Mouse (Mus musculus) erythroid progenitor cell, adult 5-6 weeks (primary cell): Measurements from ENCODE around the gene Fkbp1a. TPM values are rescaled to one million over a fixed set of nuclear protein-coding genes. Genes with fewer than 3 reads are reported as not detected.

Source experiments
- ATAC-seq: replicated peaks from 2 replicates; pipeline ENCODE4 v1.8.0; 2016; ENCODE audit warnings: moderate number of reproducible peaks, mild to moderate bottlenecking, moderate TSS enrichment, inconsistent platforms; ENCODE audit not compliant: poor library complexity, low FRiP score, severe bottlenecking
- total RNA-seq, 2 experiments: library from RNA; stranded (forward) in 1 of 2; stranded (reverse) in 1 of 2; fragments of 150-400 nt in 1 of 2; fragments of 186-747, 209-891 nt in 1 of 2; gene quantifications; 2 replicates each; pipeline versions ENCODE4 v1.2.3 to v1.2.4; 2015 to 2017; ENCODE audit warnings: low replicate concordance in 2 of 2

Fkbp1a gene
- total RNA-seq, 2 experiments from 2014 or later, result 1.7 to 6.3 TPM

GRCm38 (mm10) chr2:151543063-151543895, 996 bp downstream of the Fkbp1a start:
- no peak for ATAC-seq

DNA sequence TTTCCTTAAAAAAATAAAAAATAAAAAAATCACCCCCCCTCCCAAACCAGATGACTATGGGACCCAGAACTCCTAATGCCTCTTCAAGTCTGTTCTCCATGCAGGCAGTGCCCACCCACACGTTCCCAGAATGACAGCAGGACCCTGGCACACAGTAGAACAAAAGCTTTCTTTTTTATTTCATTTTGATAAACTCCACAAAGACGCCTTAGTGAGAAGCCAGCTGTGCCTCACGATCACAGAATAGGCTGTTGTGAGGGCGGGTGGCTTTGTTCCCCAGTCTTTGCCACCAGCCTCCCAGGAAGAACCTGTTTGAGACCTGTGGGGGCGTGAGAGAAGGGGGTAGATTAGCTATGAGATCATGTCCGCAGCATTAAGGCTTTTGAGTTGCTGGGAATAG, 2.4 kb downstream of the Fkbp1a start:
- no peak for ATAC-seq

- ATAC-seq, result no peak
Observed at GRCm38 (mm10) chr2:151546571-151546970, 4.3 kb downstream of the Fkbp1a start.

DNA sequence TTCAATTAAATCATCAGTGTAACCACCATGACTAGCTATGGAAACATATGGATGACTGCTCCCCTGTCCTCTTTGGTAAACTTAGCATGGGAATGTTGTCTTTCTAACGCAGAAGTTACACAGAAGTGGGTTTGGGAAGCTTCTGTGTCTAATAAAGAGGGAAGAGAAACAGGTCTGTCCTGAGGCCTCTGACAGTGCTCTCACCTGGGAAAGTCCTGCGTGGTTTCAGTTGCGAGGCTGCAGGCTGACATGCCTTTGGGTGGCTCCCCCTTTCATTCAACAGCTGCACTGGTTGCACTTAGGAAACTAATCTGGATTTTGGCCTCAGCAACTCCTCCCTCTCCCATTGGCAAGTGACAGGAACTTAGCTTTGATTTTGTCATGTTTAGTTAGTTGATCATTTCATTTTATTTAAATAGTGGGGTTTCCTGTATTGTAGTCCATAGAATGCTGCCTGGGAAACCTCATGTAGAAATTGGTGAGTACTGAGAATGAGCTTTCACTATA, 7.4 kb downstream of the Fkbp1a start:
- ATAC-seq, result no peak

DNA sequence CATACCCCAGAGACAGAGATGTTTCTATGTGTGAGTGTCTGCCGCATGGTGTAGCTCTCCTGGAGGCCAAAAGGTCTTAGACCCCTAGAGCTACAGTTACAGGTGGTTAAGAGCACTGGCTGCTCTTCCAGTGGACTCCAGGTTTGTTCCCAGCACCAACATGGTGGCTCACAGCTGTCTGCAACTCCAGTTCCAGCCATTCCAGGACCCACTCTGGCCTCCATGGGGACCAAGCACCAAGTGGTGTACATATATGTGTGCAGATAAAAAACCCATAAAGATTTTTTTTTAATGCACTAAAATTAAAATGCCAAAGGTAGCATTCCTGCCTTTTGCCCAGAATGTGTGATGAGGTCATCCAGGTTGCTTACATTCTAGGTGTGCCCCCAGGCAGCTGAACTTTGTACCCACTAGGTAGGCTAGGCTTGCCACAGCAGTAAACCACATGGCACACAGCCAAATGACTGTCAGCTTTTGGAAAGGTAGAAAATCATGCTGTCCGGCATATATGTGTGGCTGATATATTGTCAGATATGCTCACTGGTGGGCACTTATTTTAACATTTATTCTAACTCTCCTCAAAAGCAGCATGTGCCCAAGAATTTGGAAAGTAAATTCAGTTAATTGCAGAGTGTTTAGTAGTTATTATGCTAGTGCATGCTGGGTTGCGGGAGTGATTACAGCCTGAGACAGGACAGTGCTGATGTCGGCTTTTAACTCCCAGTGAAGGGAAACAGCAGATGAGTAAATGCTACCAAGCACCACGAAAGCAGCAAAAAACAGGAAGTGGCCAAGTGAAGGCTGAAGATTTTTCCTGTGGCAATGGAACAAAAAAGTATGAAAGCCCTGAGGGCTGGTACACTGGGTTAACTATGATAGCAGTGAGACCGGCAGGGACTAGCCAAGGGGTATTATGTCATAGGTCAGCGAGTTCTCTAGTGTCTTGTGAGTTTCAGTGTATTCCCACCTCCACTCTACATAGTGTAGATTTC, 20.9 kb downstream of the Fkbp1a start:
- no peak for ATAC-seq

DNA sequence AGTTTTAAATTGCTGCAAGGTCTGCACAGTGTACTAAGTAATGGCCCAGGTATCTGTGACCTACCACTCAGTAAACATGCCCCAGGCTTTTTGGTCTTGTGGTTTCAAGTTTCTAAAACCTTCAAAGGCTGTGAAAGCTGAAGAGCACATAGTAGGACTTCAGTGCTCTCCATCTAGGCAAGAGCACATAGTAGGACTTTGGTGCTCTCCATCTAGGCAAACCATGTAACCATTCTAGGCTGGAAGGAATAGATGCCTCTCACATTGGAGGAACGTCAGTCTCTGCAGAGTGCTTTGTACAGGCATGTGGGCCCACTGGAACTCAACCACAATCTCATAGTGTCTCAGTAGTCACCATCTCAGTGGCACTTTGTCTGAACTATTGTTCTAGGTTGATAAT, 21.7 kb downstream of the Fkbp1a start:
- no peak for ATAC-seq

DNA sequence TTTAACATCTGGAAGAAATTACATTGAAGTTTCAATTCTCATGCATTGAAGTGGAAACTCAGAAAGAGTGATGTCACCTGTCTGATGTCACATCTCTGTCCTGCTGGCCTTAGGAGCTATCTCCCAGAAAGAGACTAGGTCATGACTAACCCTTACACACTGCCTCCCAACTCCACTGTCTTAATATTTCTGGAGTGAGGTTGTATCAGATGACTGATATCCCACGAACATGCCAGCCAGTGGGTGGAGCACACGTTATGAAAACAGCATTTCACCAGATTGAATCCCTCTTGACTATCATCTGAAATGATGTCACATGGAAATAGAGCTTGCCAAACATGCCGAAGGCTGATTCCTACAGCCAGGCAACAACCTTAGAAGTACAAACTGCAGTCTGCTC, 22.7 kb downstream of the Fkbp1a start:
- ATAC-seq, result no peak

DNA sequence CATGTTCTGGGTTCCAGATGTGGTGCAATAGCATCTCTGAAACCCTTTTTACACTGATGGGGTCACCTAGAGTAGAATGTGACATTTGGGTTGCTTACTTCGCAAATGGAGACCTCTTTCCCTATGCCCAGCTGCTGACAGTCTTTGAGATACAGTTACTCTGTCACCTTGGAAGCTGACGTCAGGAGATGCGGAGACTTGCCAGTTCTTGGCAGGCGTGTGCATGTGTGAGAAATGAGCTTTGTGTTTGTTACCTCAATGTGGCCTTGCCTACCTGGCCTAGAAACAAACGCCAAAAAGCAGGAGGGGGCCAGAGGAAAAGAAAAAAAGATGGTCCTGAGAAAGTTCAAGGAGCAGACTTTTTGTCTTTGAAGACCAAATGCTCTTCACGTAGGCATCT, 24.6 kb downstream of the Fkbp1a start:
- ATAC-seq, result no peak

GRCm38 (mm10) chr2:151569452-151569851, 27.2 kb downstream of the Fkbp1a start:
- no peak for ATAC-seq

DNA sequence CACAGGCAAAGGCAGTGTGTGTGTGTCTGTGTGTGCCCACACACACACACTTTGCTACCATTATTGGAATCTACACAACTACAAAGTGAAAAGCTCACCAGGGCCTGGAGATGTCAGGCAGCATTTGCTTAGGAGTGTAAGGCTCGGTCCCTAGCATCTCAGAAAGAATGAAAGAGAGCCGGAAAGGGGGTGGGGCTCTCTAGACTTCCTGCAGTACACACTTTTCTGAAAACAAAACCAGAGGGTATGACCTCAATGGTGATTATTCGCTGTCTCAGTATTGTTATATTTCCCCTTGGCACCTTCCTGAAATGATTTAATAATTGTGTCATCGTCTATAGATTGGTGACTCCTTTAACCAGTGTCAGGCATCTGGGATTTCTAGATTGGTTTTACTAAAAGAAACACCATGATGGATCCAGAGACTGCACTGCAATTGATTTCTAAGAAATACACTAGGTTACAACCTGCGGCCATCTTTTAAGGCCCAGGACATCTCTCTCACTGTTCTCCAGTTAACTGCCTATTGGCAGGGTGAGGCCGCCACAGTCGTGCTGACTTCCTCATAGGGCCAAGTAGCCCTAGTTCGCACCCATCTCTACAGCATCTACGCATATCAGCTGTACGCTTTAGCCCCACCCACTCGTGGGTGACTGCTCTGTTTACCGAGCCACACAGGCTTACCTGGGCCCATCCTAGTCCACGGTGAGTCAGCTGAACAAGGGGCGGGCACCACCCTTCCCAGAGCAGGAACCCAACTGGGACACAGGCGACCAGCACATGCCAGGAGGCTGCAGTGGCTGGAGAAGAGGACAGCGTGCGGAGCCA, 29.8 kb downstream of the Fkbp1a start, which contains the start of gene Sdcbp2:
Gene Sdcbp2, plus strand, starts transcription at position 750 of the 828 bp plus-strand sequence.
- no peak for ATAC-seq

DNA sequence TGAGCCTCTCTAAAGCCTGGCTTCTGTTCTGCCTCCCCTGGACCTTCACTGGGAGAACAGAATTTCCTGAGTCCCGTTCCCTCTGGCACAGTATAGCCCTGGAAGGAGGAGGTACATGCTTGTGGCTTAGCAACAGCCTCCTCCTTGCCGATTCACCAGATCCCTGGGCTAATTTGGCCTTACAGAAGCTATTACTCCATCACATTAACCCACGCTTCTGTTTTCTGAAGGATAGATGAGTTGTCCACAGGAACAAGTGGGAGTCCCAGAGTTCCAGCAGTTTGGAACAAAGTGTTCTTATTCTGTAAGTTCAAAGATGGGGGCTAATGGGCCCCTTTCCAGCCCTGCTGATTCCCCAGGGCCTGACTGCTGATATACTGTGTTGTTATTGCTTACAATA, 31.4 kb downstream of the Fkbp1a start:
- ATAC-seq, result no peak

GRCm38 (mm10) chr2:151574607-151575006, 32.3 kb downstream of the Fkbp1a start:
- ATAC-seq, result no peak

GRCm38 (mm10) chr2:151575119-151575698, 32.9 kb downstream of the Fkbp1a start:
- ATAC-seq, result no peak

DNA sequence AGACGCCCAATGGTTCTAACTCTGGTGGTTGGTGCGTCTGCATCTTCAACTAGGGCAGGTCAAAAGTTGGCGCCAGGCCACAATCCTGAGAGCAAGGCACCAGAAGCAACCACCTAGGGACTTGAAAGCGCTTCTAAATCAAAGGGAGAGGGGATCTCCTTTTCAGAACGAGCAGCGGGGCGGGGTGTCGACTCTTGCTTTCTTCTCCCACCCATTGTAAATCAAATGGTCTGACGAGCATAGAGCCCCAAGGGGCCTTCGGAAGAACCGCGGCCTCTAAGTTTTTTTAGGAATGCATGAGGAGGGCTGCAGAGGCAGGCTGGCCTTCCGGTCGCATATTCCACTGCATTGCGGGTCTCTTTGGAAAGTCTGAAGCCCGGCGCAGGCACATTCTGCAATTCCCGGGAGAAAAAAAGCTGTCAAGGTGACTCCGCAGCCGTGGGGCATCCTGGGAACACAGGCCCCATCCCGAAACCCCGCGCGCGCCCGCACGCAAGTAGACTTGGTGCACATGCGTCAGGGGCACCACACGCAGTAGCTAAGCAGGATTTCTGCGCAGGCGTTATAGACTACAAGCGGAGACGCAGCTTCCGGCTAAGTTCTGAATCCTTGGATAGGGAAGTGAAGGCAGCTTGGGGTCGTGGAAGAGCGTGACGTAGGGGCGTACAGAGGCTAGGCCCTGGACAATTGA, 33.6 kb downstream of the Fkbp1a start:
- no peak for ATAC-seq

DNA sequence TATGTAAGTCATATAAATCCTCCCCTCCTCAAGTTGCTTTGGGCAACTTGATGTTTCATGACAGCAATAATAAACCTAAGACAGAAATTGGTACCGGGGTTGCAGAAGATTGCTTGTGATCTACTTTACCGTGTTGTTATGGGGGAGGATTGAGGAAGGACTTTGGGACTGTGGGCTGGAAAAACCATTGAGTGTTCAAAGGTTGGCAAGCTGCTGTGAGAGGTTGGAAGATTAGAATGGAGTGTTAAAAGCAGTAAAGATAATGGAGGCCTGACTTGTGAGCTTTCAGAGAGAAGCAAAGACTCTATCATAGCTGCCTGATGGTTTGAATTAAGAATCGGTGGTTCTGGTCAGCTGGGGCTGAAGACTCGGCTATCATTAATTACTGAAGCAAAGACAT, 36.9 kb downstream of the Fkbp1a start:
- no peak for ATAC-seq

GRCm38 (mm10) chr2:151580945-151581344, 38.7 kb downstream of the Fkbp1a start:
- no peak for ATAC-seq

- no peak for ATAC-seq
Observed at GRCm38 (mm10) chr2:151585934-151586333, 43.7 kb downstream of the Fkbp1a start.

GRCm38 (mm10) chr2:151586807-151587206, 44.5 kb downstream of the Fkbp1a start:
- ATAC-seq, result no peak

GRCm38 (mm10) chr2:151587306-151587705, 45.0 kb downstream of the Fkbp1a start:
- ATAC-seq, result no peak
